9 mouse cellular contexts compared by ENCODE assay signal in the genomic region with DNA sequence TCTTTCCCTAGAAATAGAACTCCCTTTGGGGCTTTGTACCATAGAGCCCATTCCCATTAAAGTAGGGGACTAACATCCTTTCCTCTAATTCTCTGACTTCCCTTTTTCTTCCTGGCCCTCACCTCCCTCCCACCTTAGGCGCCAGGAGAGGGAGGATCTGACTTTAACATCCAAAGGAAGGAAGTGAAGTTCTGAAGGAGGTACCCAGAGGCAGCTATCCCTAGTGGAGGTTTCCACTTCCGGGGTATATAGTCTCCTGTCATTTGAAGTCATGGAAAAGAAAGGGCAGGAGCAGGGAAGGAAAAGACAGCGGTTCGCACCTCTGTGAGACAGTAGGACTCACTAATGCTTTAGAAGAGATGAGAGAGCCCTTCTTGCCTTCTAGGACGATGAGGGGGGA. TPM values are rescaled to one million over a fixed set of nuclear protein-coding genes. Genes with fewer than 3 reads are reported as not detected.
A peak's percentile ranks its signal among the peaks of the same experiment; 100 is the strongest.
DNase-seq lines count a peak whose midpoint lies in the region; ATAC-seq and TF ChIP-seq lines count a peak whose summit lies in the region.
"Had no signal": no experiment of that assay in that cellular context is flagged by ENCODE, and none has a peak within 500 bp of the region (broad histone marks: within the 10 kb centered on the region; RNA-seq: fewer than 3 reads in every experiment).

No protein-coding gene starts in this region.

- peaks cover 1% of the 10 kb centered on the region; the same call in 1 of the 2 replicates for H3K4me1 ChIP-seq in cortical plate, adult 2 months (ENCODE audit: control insufficient read depth, insufficient read depth, low read length)
- H3K4me1 ChIP-seq in heart, postnatal 0 days (ENCODE audit: control insufficient read depth, insufficient read depth) = peaks cover 7% of the 10 kb centered on the region
- peaks cover 16% of the 10 kb centered on the region for H3K4me1 ChIP-seq in midbrain, embryonic 13.5 days (replicated peaks)

- H3K27ac ChIP-seq in left cerebral cortex, adult 2 months = peak overlapping the region; percentile 61
- 0 out of 2 replicates have a peak overlapping the region, but pooled peaks have one; percentile 54 for H3K27ac ChIP-seq in cortical plate, adult 2 months (ENCODE audit: insufficient read depth, low read length)
- H3K27ac ChIP-seq in heart, postnatal 0 days (ENCODE audit: low read depth) = peak overlapping the region; percentile 39; the same call in 1 of the 2 replicates
- peak overlapping the region; percentile 25; the same call in 1 of the 2 replicates for H3K27ac ChIP-seq in midbrain, embryonic 13.5 days

- H3K9ac ChIP-seq in heart, postnatal 0 days (replicated peaks; ENCODE audit: low read depth, low read length) = no peak overlapping the region
- H3K9ac ChIP-seq in midbrain, embryonic 13.5 days (replicated peaks) = no peak overlapping the region; the same call in 1 of the 2 replicates

- no peak for TF ChIP-seq EP300 in heart, postnatal 0 days (IDR thresholded peaks at IDR 0.05; ENCODE audit: low read depth)

- no peak for DNase-seq in left cerebral cortex, adult 2 months (ENCODE audit: extremely low spot score in 1 of 2, low spot score in 2 of 2)
- no peak for DNase-seq in left cerebral cortex, postnatal 36 days (ENCODE audit: low spot score in 2 of 2)
- no peak for DNase-seq in heart, postnatal 0 days (ENCODE audit: low spot score)
- DNase-seq in cerebellum, adult 11 months = no peak
- no peak for DNase-seq in embryo, embryonic 10 days (ENCODE audit: low spot score)
- DNase-seq in left cerebral cortex, adult 8-10 months (ENCODE audit: low spot score in 2 of 2) = no peak

- no peak for TF ChIP-seq POLR2A in cortical plate, adult 2 months (IDR thresholded peaks at IDR 0.05; ENCODE audit: extremely low read depth, insufficient read depth, low read length)

- no peaks in the 10 kb centered on the region for H3K27me3 ChIP-seq in heart, postnatal 0 days (ENCODE audit: control insufficient read depth, insufficient read depth, low read length)
- no peaks in the 10 kb centered on the region for H3K27me3 ChIP-seq in midbrain, embryonic 13.5 days

- 25% methylated on average over 5 of the region's 5 CpGs for WGBS in heart, postnatal 0 days
- 49% methylated on average over 5 of the region's 5 CpGs for WGBS in midbrain, embryonic 13.5 days

- H3K36me3 ChIP-seq in heart, postnatal 0 days (replicated peaks; ENCODE audit: control insufficient read depth, insufficient read depth, low read length) = no peaks in the 10 kb centered on the region
- H3K36me3 ChIP-seq in midbrain, embryonic 13.5 days = no peaks in the 10 kb centered on the region

- no peak overlapping the region for H3K4me3 ChIP-seq in left cerebral cortex, adult 2 months
- H3K4me3 ChIP-seq in cortical plate, adult 2 months (ENCODE audit: insufficient read depth, low read length) = no peak overlapping the region
- no peak overlapping the region for H3K4me3 ChIP-seq in heart, postnatal 0 days (ENCODE audit: low read depth, low read length)
- H3K4me3 ChIP-seq in midbrain, embryonic 13.5 days (replicated peaks) = no peak overlapping the region

- intact Hi-C loops in left cerebral cortex, adult 2 months (cut with DNase I) = loop anchor here (2.0 kb wide), 1 partner anchor 313 kb away; no protein-coding TSS in a partner anchor
- intact Hi-C loops in left cerebral cortex, postnatal 36 days (cut with DNase I) = no loop called here

- H3K9me3 ChIP-seq in heart, postnatal 0 days (replicated peaks; ENCODE audit: control insufficient read depth, low read length) = no peaks in the 10 kb centered on the region
- H3K9me3 ChIP-seq in midbrain, embryonic 13.5 days = no peaks in the 10 kb centered on the region

- peak overlapping the region; percentile 56; the same call in 1 of the 2 replicates for H3K4me2 ChIP-seq in heart, postnatal 0 days (ENCODE audit: low read depth, low read length)
- H3K4me2 ChIP-seq in midbrain, embryonic 13.5 days (replicated peaks) = no peak overlapping the region

- no peak for TF ChIP-seq CTCF in left cerebral cortex, adult 2 months (IDR thresholded peaks at IDR 0.05)
- TF ChIP-seq CTCF in cortical plate, adult 2 months (IDR thresholded peaks at IDR 0.05; ENCODE audit: extremely low read depth, insufficient read depth, low read length) = no peak
- no peak for TF ChIP-seq CTCF in heart, postnatal 0 days (IDR thresholded peaks at IDR 0.05; ENCODE audit: low read depth)

- no peak for ATAC-seq in heart, postnatal 0 days (ENCODE audit: insufficient read depth, low read depth)
- peak; percentile 14 for ATAC-seq in midbrain, embryonic 13.5 days

RNA-seq across cellular contexts. Expression of a gene that starts 19.9 kb away (rescaled TPM):
- total RNA-seq in left cerebral cortex, adult 2 months (2021) = not detected
- not detected for total RNA-seq in left cerebral cortex, postnatal 36 days (2021)
- polyA plus RNA-seq in cortical plate, adult 2 months (2012; rRNA removed) = 0.15 and 0.21 TPM in 2 replicates
- not detected in 2 replicates for total RNA-seq in heart, postnatal 0 days (2014; rRNA removed; ENCODE audit: low replicate concordance)
- not detected in 2 replicates for polyA plus RNA-seq in heart, postnatal 0 days (2015; fragmentation: Nextera tagmentation; extraction: Ambion mirVana)
- polyA plus RNA-seq in midbrain, embryonic 13.5 days (2015; fragmentation: Nextera tagmentation; extraction: Ambion mirVana) = 0.21 TPM in 1 of 2 replicates, not detected in the other
- under 1 TPM in 1 of 4 experiments, not detected in 3; 0.36 TPM for total RNA-seq in left cerebral cortex, adult 8-10 months (2022)
- polyA plus RNA-seq: lung, adult 2 months had no signal

RNA-seq across cellular contexts. Expression of a gene that starts 30.4 kb away (rescaled TPM):
- 10 to 100 TPM; 13.2 to 13.6 TPM for total RNA-seq in left cerebral cortex, adult 2 months (2021)
- 10 to 100 TPM; 12.3 to 16.9 TPM for total RNA-seq in left cerebral cortex, postnatal 36 days (2021)
- polyA plus RNA-seq in cortical plate, adult 2 months (2012; rRNA removed) = 16.4 and 19.7 TPM in 2 replicates
- total RNA-seq in heart, postnatal 0 days (2014; rRNA removed; ENCODE audit: low replicate concordance) = 19.1 and 24.0 TPM in 2 replicates
- 25.0 and 25.8 TPM in 2 replicates for polyA plus RNA-seq in heart, postnatal 0 days (2015; fragmentation: Nextera tagmentation; extraction: Ambion mirVana)
- 36.4 and 39.1 TPM in 2 replicates for polyA plus RNA-seq in midbrain, embryonic 13.5 days (2015; fragmentation: Nextera tagmentation; extraction: Ambion mirVana)
- 10 to 100 TPM; 11.2 to 18.9 (median 14.7) TPM for total RNA-seq in left cerebral cortex, adult 8-10 months (2022)
